Mouse (Mus musculus): ENCODE data around the gene Bpifc. TPM values are rescaled to one million over a fixed set of nuclear protein-coding genes. Genes with fewer than 3 reads are reported as not detected.

Bpifc gene
- polyA plus RNA-seq, 1 experiment from 2014 or later, result 0.05 TPM

DNA sequence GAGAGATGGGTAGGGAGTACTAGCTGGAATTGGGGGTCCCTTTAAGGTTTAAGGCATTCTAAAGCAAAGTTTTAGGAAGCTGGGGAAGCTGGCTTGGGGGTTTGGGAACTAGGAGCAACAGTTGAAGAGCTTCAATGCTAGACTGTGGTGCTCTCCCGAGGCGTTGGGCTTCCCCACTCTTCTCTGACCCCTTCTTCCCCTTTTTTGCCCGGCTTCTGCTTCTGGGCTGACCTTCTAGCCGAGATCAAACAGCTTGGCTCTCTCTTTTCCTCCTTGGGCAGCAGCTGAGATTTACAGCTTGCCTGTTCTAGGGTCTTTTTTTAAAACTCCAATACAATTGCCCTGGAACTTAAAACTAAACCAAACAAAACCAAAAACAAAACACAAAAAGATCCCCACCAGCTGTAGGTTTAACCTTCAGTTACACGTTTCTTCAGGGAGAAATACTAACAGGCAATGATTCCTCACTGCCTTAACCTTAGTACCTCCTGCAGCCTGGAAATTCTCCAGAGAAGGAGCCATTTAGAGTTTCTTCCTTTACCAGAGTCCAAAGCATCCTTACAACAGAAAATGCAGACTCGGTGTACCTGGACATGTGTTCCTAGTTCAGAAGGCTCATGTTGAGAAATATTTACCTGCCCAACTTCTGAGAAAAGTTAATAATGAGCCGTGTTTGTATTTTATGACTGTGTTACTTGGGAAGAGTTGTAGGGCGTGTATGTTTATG is 41.6 kb downstream of the Bpifc start:
- H3K4me3 ChIP-seq (ENCODE audit: low read depth, low read length), result no peak overlapping the region
- ATAC-seq (ENCODE audit: insufficient number of reproducible peaks, low FRiP score, low TSS enrichment, low read depth) (no peak), DNase-seq (ENCODE audit: low spot score) (no peak)
- H3K4me1 ChIP-seq (ENCODE audit: control insufficient read depth, insufficient read depth, low read length), result no peaks in the 10 kb centered on the region
- no peak overlapping the region for H3K4me2 ChIP-seq (ENCODE audit: low read depth, severe bottlenecking)
- H3K9me3 ChIP-seq (ENCODE audit: control insufficient read depth, low read length), result no peaks in the 10 kb centered on the region
- H3K9ac ChIP-seq (ENCODE audit: low read length), result no peak overlapping the region
- no peak overlapping the region for H3K27ac ChIP-seq (replicated peaks; ENCODE audit: low read depth, low read length)
- no peaks in the 10 kb centered on the region for H3K36me3 ChIP-seq (ENCODE audit: control insufficient read depth, insufficient read depth, low read length)
- no peaks in the 10 kb centered on the region for H3K27me3 ChIP-seq (ENCODE audit: control insufficient read depth, insufficient read depth, low read length)
- WGBS, result 35% methylated on average over 8 of the region's 8 CpGs

DNA sequence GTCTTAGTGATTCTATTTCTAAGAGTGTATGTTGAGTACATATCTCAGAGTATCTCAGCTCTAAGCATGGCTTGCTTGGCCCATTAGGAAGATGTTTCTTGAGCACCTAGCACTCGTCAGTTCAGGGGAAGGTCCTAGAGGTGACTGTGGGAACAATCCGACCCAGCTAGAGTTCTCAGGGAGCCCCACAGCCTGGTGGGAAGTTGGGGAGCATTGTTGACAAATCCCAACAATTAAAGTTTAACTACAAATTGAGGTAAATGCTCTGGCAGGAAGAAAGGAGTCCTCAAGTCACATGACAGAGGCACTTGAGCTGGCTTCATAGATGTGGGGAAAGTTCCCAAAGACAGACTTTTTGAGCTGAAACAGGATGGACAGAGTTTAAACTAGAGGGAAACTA is 43.0 kb downstream of the Bpifc start:
- Histone ChIP-seq H3K4me1 (ENCODE audit: control insufficient read depth, insufficient read depth, low read length) (no peaks in the 10 kb centered on the region), H3K9ac (ENCODE audit: low read length) (no peak overlapping the region), H3K9me3 (ENCODE audit: control insufficient read depth, low read length) (no peaks in the 10 kb centered on the region), H3K4me3 (ENCODE audit: low read depth, low read length) (no peak overlapping the region), H3K27ac (replicated peaks; ENCODE audit: low read depth, low read length) (no peak overlapping the region), H3K4me2 (ENCODE audit: low read depth, severe bottlenecking) (no peak overlapping the region), H3K27me3 (ENCODE audit: control insufficient read depth, insufficient read depth, low read length) (no peaks in the 10 kb centered on the region), H3K36me3 (ENCODE audit: control insufficient read depth, insufficient read depth, low read length) (no peaks in the 10 kb centered on the region)
- ATAC-seq (ENCODE audit: insufficient number of reproducible peaks, low FRiP score, low TSS enrichment, low read depth), result no peak
- WGBS, result 47% methylated on average over 2 of the region's 2 CpGs
- DNase-seq (ENCODE audit: low spot score), result no peak

- H3K4me1 ChIP-seq (ENCODE audit: control insufficient read depth, insufficient read depth, low read length), result no peaks in the 10 kb centered on the region
- H3K9ac ChIP-seq (ENCODE audit: low read length), result no peak overlapping the region
- H3K27ac ChIP-seq (replicated peaks; ENCODE audit: low read depth, low read length), result no peak overlapping the region
- DNase-seq (ENCODE audit: low spot score) (peak; percentile 93), ATAC-seq (ENCODE audit: insufficient number of reproducible peaks, low FRiP score, low TSS enrichment, low read depth) (no peak; the same call in 1 of the 2 replicates)
- H3K4me2 ChIP-seq (ENCODE audit: low read depth, severe bottlenecking), result no peak overlapping the region
- no peaks in the 10 kb centered on the region for H3K27me3 ChIP-seq (ENCODE audit: control insufficient read depth, insufficient read depth, low read length)
- WGBS, result 14% methylated on average over 7 of the region's 7 CpGs
- H3K4me3 ChIP-seq (ENCODE audit: low read depth, low read length), result no peak overlapping the region
- H3K36me3 ChIP-seq (ENCODE audit: control insufficient read depth, insufficient read depth, low read length), result no peaks in the 10 kb centered on the region
- H3K9me3 ChIP-seq (ENCODE audit: control insufficient read depth, low read length), result no peaks in the 10 kb centered on the region
Observed at GRCm38 (mm10) chr10:85968157-85968634, 43.5 kb downstream of the Bpifc start.

GRCm38 (mm10) chr10:85967411-85968156 is 44.1 kb downstream of the Bpifc start:
- H3K9ac ChIP-seq (ENCODE audit: low read length), result no peak overlapping the region
- H3K36me3 ChIP-seq (ENCODE audit: control insufficient read depth, insufficient read depth, low read length), result no peaks in the 10 kb centered on the region
- no peaks in the 10 kb centered on the region for H3K9me3 ChIP-seq (ENCODE audit: control insufficient read depth, low read length)
- H3K4me1 ChIP-seq (ENCODE audit: control insufficient read depth, insufficient read depth, low read length), result no peaks in the 10 kb centered on the region
- ATAC-seq (ENCODE audit: insufficient number of reproducible peaks, low FRiP score, low TSS enrichment, low read depth) (no peak), DNase-seq (ENCODE audit: low spot score) (no peak)
- H3K27me3 ChIP-seq (ENCODE audit: control insufficient read depth, insufficient read depth, low read length), result no peaks in the 10 kb centered on the region
- H3K4me2 ChIP-seq (ENCODE audit: low read depth, severe bottlenecking), result no peak overlapping the region
- 68% methylated on average over 17 of the region's 17 CpGs for WGBS
- H3K4me3 ChIP-seq (ENCODE audit: low read depth, low read length), result no peak overlapping the region
- H3K27ac ChIP-seq (replicated peaks; ENCODE audit: low read depth, low read length), result no peak overlapping the region

- H3K36me3 ChIP-seq (ENCODE audit: control insufficient read depth, insufficient read depth, low read length), result no peaks in the 10 kb centered on the region
- H3K9ac ChIP-seq (ENCODE audit: low read length), result no peak overlapping the region
- H3K27ac ChIP-seq (replicated peaks; ENCODE audit: low read depth, low read length), result no peak overlapping the region
- H3K9me3 ChIP-seq (ENCODE audit: control insufficient read depth, low read length), result no peaks in the 10 kb centered on the region
- H3K4me3 ChIP-seq (ENCODE audit: low read depth, low read length), result no peak overlapping the region
- DNase-seq (ENCODE audit: low spot score) (no peak), ATAC-seq (ENCODE audit: insufficient number of reproducible peaks, low FRiP score, low TSS enrichment, low read depth) (no peak)
- no peaks in the 10 kb centered on the region for H3K4me1 ChIP-seq (ENCODE audit: control insufficient read depth, insufficient read depth, low read length)
- H3K27me3 ChIP-seq (ENCODE audit: control insufficient read depth, insufficient read depth, low read length), result no peaks in the 10 kb centered on the region
- H3K4me2 ChIP-seq (ENCODE audit: low read depth, severe bottlenecking), result no peak overlapping the region
- WGBS, result 65% methylated on average over 2 of the region's 2 CpGs
Observed at GRCm38 (mm10) chr10:85966476-85966875, 45.2 kb downstream of the Bpifc start.

DNA sequence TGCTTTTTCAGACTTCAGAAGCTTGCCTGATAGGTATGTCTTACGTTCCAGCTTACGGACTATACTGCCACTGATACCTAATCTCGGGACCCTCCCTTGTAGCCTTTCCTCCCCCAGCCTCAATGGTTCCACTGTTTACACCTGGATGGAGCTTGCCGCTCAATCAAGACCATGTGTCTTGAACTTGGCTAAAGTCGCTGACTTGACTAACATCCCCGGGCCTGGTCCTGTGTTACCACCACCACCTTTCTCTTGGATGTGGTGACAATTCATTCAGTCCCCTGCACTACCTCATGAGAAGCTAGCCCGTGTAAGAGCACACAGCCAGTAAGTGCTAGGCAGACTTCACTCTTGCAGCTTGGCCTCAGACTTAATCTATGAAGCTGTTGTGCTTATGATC is 47.4 kb downstream of the Bpifc start:
- H3K9ac ChIP-seq (ENCODE audit: low read length), result no peak overlapping the region
- H3K4me1 ChIP-seq (ENCODE audit: control insufficient read depth, insufficient read depth, low read length), result no peaks in the 10 kb centered on the region
- H3K27ac ChIP-seq (replicated peaks; ENCODE audit: low read depth, low read length), result no peak overlapping the region
- 88% methylated on average over 7 of the region's 7 CpGs for WGBS
- no peak for ATAC-seq (ENCODE audit: insufficient number of reproducible peaks, low FRiP score, low TSS enrichment, low read depth)
- H3K9me3 ChIP-seq (ENCODE audit: control insufficient read depth, low read length), result no peaks in the 10 kb centered on the region
- no peak for DNase-seq (ENCODE audit: low spot score)
- H3K4me2 ChIP-seq (ENCODE audit: low read depth, severe bottlenecking), result no peak overlapping the region
- H3K4me3 ChIP-seq (ENCODE audit: low read depth, low read length), result no peak overlapping the region
- H3K27me3 ChIP-seq (ENCODE audit: control insufficient read depth, insufficient read depth, low read length), result no peaks in the 10 kb centered on the region
- no peaks in the 10 kb centered on the region for H3K36me3 ChIP-seq (ENCODE audit: control insufficient read depth, insufficient read depth, low read length)

DNA sequence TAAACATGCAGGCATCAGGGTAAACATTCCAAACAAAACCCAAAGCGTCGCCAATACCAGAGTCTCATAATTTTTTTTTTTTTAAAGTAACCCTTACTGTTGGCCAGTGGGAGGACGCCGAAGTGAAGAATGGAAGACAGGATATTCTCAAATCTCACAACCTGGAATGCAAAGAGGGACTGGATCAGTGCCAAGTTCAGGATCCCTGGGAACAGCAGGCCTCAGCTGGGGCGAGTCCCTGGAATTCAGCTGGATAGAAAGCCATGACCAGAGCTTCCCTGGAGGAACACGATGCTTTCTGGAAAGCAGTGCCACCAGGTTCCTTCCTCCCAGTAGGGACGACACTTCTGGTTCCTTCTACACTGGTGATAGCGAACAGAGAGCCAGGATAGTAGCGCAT is 48.8 kb downstream of the Bpifc start:
- H3K4me1 ChIP-seq (ENCODE audit: control insufficient read depth, insufficient read depth, low read length), result no peaks in the 10 kb centered on the region
- no peak for DNase-seq (ENCODE audit: low spot score)

GRCm38 (mm10) chr10:85957464-85957950 is 54.2 kb downstream of the Bpifc start, which contains the start of gene Rtcb:
Rtcb (minus strand) TSS chr10:85957823.
- no peaks in the 10 kb centered on the region for H3K9me3 ChIP-seq (ENCODE audit: control insufficient read depth, low read length)
- no peaks in the 10 kb centered on the region for H3K27me3 ChIP-seq (ENCODE audit: control insufficient read depth, insufficient read depth, low read length)
- under 1% methylated on average over 38 of the region's 38 CpGs for WGBS
- peak; percentile 97 for DNase-seq (ENCODE audit: low spot score)
- peak within 1 kb of the TSS; percentile 79 for H3K4me2 ChIP-seq (ENCODE audit: low read depth, severe bottlenecking)
- no peaks in the 10 kb centered on the region for H3K4me1 ChIP-seq (ENCODE audit: control insufficient read depth, insufficient read depth, low read length)
- peak within 1 kb of the TSS; percentile 39; the same call in 1 of the 2 replicates for H3K27ac ChIP-seq (replicated peaks; ENCODE audit: low read depth, low read length)
- H3K4me3 ChIP-seq (ENCODE audit: low read depth, low read length), result peak within 1 kb of the TSS; percentile 68
- peak within 1 kb of the TSS; percentile 85 for H3K9ac ChIP-seq (ENCODE audit: low read length)
- peak; percentile 89 for ATAC-seq (ENCODE audit: insufficient number of reproducible peaks, low FRiP score, low TSS enrichment, low read depth)
- peaks cover 11% of the 10 kb centered on the region for H3K36me3 ChIP-seq (ENCODE audit: control insufficient read depth, insufficient read depth, low read length)

More for the DNA sequence above, 48.8 kb downstream of the Bpifc start:
- Histone ChIP-seq H3K9me3 (ENCODE audit: control insufficient read depth, low read length) (no peaks in the 10 kb centered on the region), H3K9ac (ENCODE audit: low read length) (no peak overlapping the region), H3K4me2 (ENCODE audit: low read depth, severe bottlenecking) (no peak overlapping the region), H3K27me3 (ENCODE audit: control insufficient read depth, insufficient read depth, low read length) (no peaks in the 10 kb centered on the region), H3K27ac (replicated peaks; ENCODE audit: low read depth, low read length) (no peak overlapping the region), H3K4me3 (ENCODE audit: low read depth, low read length) (no peak overlapping the region), H3K36me3 (ENCODE audit: control insufficient read depth, insufficient read depth, low read length) (no peaks in the 10 kb centered on the region)
- no peak for ATAC-seq (ENCODE audit: insufficient number of reproducible peaks, low FRiP score, low TSS enrichment, low read depth)
- WGBS, result 74% methylated on average over 9 of the region's 9 CpGs
